In genomic region chr3:51603705-51604291, GRCm38 (mm10) we compare ENCODE assay signal across 8 mouse cellular contexts. TPM values are rescaled to one million over a fixed set of nuclear protein-coding genes. Genes with fewer than 3 reads are reported as not detected.
DNase-seq lines count a peak whose midpoint lies in the region; ATAC-seq and TF ChIP-seq lines count a peak whose summit lies in the region.

No protein-coding gene starts in this region.

- no peak overlapping the region for H3K9ac ChIP-seq in forebrain, embryonic 16.5 days (replicated peaks; ENCODE audit: low read depth, low read length)
- no peak overlapping the region for H3K9ac ChIP-seq in liver, postnatal 0 days (replicated peaks)

- H3K27me3 ChIP-seq in forebrain, embryonic 16.5 days (replicated peaks; ENCODE audit: control insufficient read depth, insufficient read depth, low read length), result no peaks in the 10 kb centered on the region
- no peaks in the 10 kb centered on the region for H3K27me3 ChIP-seq in liver, postnatal 0 days (ENCODE audit: insufficient read depth, low read length)

- H3K4me2 ChIP-seq in forebrain, embryonic 16.5 days (ENCODE audit: low read length), result peak overlapping the region; percentile 1; the same call in 1 of the 2 replicates
- H3K4me2 ChIP-seq in liver, postnatal 0 days (ENCODE audit: low read depth, low read length), result no peak overlapping the region

- no peak for TF ChIP-seq CTCF in liver, postnatal 0 days (IDR thresholded peaks at IDR 0.05; ENCODE audit: low read depth)

- H3K4me3 ChIP-seq in forebrain, embryonic 16.5 days (replicated peaks; ENCODE audit: low read length), result no peak overlapping the region
- H3K4me3 ChIP-seq in liver, postnatal 0 days (ENCODE audit: low read depth, low read length), result no peak overlapping the region

- peak; percentile 94 for ATAC-seq in forebrain, embryonic 16.5 days
- no peak for ATAC-seq in liver, postnatal 0 days

- peaks cover 6% of the 10 kb centered on the region for H3K4me1 ChIP-seq in forebrain, embryonic 16.5 days (replicated peaks; ENCODE audit: control insufficient read depth, insufficient read depth, low read length)
- H3K4me1 ChIP-seq in liver, postnatal 0 days (ENCODE audit: insufficient read depth), result no peaks in the 10 kb centered on the region

- no peaks in the 10 kb centered on the region for H3K9me3 ChIP-seq in forebrain, embryonic 16.5 days (ENCODE audit: control insufficient read depth, low read length)
- no peaks in the 10 kb centered on the region for H3K9me3 ChIP-seq in liver, postnatal 0 days (ENCODE audit: low read length)

- DNase-seq in kidney, postnatal 4 days, result peak; percentile 26 to 49
- DNase-seq in kidney, adult 18-20 months, result no peak
- peak; percentile 20 for DNase-seq in R1 (ENCODE audit: low read depth, low spot score)
- peak; percentile 40 to 68 for DNase-seq in left cerebral cortex, adult 8-10 months (ENCODE audit: low spot score in 2 of 2)
- peak; percentile 84 for DNase-seq in right cerebral cortex, postnatal 14 days
- DNase-seq in spleen, adult 12 weeks (ENCODE audit: low spot score), result no peak
- DNase-seq in liver, postnatal 0 days, result no peak

- H3K27ac ChIP-seq in forebrain, embryonic 16.5 days (ENCODE audit: low read length), result peak overlapping the region; percentile 88
- no peak overlapping the region for H3K27ac ChIP-seq in liver, postnatal 0 days (ENCODE audit: low read depth)

- WGBS in forebrain, embryonic 16.5 days, result 14% methylated on average over 15 of the region's 15 CpGs
- 79% methylated on average over 15 of the region's 15 CpGs for WGBS in liver, postnatal 0 days (ENCODE audit: insufficient replicate concordance)

- no peaks in the 10 kb centered on the region for H3K36me3 ChIP-seq in forebrain, embryonic 16.5 days (ENCODE audit: control insufficient read depth, insufficient read depth)
- H3K36me3 ChIP-seq in liver, postnatal 0 days (replicated peaks; ENCODE audit: insufficient read depth, low read length), result no peaks in the 10 kb centered on the region

- no peak for TF ChIP-seq EP300 in liver, postnatal 0 days (IDR thresholded peaks at IDR 0.05; ENCODE audit: low read depth)

RNA-seq across cellular contexts. Expression of gene Setd7, which starts 43.1 kb away (rescaled TPM):
- polyA plus RNA-seq in forebrain, embryonic 16.5 days (2015; fragmentation: Nextera tagmentation; extraction: Ambion mirVana), result 4.2 and 4.5 TPM in 2 replicates
- 100 to 1,000 TPM; 104 to 112 (median 108) TPM for total RNA-seq in left cerebral cortex, adult 8-10 months (2022)
- polyA plus RNA-seq in liver, postnatal 0 days (2015; fragmentation: Nextera tagmentation; extraction: Ambion mirVana), result 0.45 and 0.48 TPM in 2 replicates

RNA-seq across cellular contexts. Expression of gene Mgst2, which starts 56.4 kb away (rescaled TPM):
- polyA plus RNA-seq in forebrain, embryonic 16.5 days (2015; fragmentation: Nextera tagmentation; extraction: Ambion mirVana), result 0.27 and 0.56 TPM in 2 replicates
- under 1 TPM in 1 of 4 experiments, not detected in 3; 0.72 TPM for total RNA-seq in left cerebral cortex, adult 8-10 months (2022)
- polyA plus RNA-seq in liver, postnatal 0 days (2015; fragmentation: Nextera tagmentation; extraction: Ambion mirVana), result 36.8 TPM in 2 replicates

Comparison
In these comparisons a context has a peak if more than half of its experiments do, and no peak if none do; other contexts are left out.
1. DNase-seq: peak in kidney, postnatal 4 days (2 of 2), R1 (single experiment), left cerebral cortex, adult 8-10 months (2 of 2) and right cerebral cortex, postnatal 14 days (single experiment); none in kidney, adult 18-20 months (single experiment), spleen, adult 12 weeks (single experiment) and liver, postnatal 0 days (single experiment).
2. RNA of gene Mgst2, which starts 56.4 kb away (polyA plus RNA-seq): 36.8 TPM in liver, postnatal 0 days; 0.27 to 0.56 TPM in forebrain, embryonic 16.5 days; every median in the first group is over 10 times any median in the second.